Mouse (Mus musculus) spleen, embryonic (tissue): ENCODE measurements around the gene Heca.

Experiments
- CTCF ChIA-PET: fragments of 350-600 bp; sonication (Branson Sonifier 250); formaldehyde crosslinking; loops from one replicate; lab custom pipeline; 2022; lab: Charles Lee

Heca gene

GRCm38 (mm10) chr10:17947960-17948730 lies at the start of gene Heca:
Gene Heca, minus strand, starts transcription at chr10:17948067.
- CTCF ChIA-PET, result no interaction called here

GRCm38 (mm10) chr10:17990576-17990975 lies 42.7 kb upstream of the Heca start:
- CTCF ChIA-PET, result no interaction called here

- CTCF ChIA-PET, result interaction anchor here (0.7 kb wide), 1 partner anchor 71 kb away, joined by 3 read pairs; no protein-coding TSS in a partner anchor
These were observed 41.3 kb upstream of the Heca start for GRCm38 (mm10) chr10:17989136-17989535.

GRCm38 (mm10) chr10:17987823-17988423 lies 40.1 kb upstream of the Heca start:
- CTCF ChIA-PET, result no interaction called here

GRCm38 (mm10) chr10:17983313-17983712 lies 35.4 kb upstream of the Heca start:
- CTCF ChIA-PET, result no interaction called here

- CTCF ChIA-PET, result no interaction called here
These were observed 18.2 kb upstream of the Heca start for GRCm38 (mm10) chr10:17966090-17966489.

- CTCF ChIA-PET, result no interaction called here
These were observed 2.9 kb upstream of the Heca start for GRCm38 (mm10) chr10:17950761-17951160.

GRCm38 (mm10) chr10:17947175-17947906 lies 526 bp downstream of the Heca start:
- CTCF ChIA-PET, result interaction anchor here (0.6 to 0.7 kb wide), 2 partner anchors 26 to 590 kb away, joined by 4 to 8 read pairs; no protein-coding TSS in a partner anchor

GRCm38 (mm10) chr10:17946799-17947174 lies 1.1 kb downstream of the Heca start:
- CTCF ChIA-PET, result interaction anchor here (0.6 to 0.7 kb wide), 4 partner anchors 26 to 1087 kb away, joined by 4 to 11 read pairs (median 8); no protein-coding TSS in a partner anchor

- CTCF ChIA-PET, result interaction anchor here (0.7 kb wide), 2 partner anchors 455 to 1087 kb away, joined by 8 to 11 read pairs; no protein-coding TSS in a partner anchor
These were observed 1.8 kb downstream of the Heca start for GRCm38 (mm10) chr10:17946046-17946445.

GRCm38 (mm10) chr10:17933622-17934021 lies 14.2 kb downstream of the Heca start:
- CTCF ChIA-PET, result no interaction called here

GRCm38 (mm10) chr10:17932131-17932530 lies 15.7 kb downstream of the Heca start:
- CTCF ChIA-PET, result no interaction called here

GRCm38 (mm10) chr10:17931157-17931556 lies 16.7 kb downstream of the Heca start:
- CTCF ChIA-PET, result no interaction called here

GRCm38 (mm10) chr10:17930445-17931083 lies 17.3 kb downstream of the Heca start:
- CTCF ChIA-PET, result interaction anchor here (0.6 kb wide), 1 partner anchor 178 kb away, joined by 12 read pairs; no protein-coding TSS in a partner anchor

GRCm38 (mm10) chr10:17925200-17925599 lies 22.7 kb downstream of the Heca start:
- CTCF ChIA-PET, result no interaction called here

GRCm38 (mm10) chr10:17924166-17924565 lies 23.7 kb downstream of the Heca start:
- CTCF ChIA-PET, result interaction anchor here (0.6 kb wide), 1 partner anchor 100 kb away, joined by 3 read pairs; no protein-coding TSS in a partner anchor

- CTCF ChIA-PET, result interaction anchor here (0.6 kb wide), 1 partner anchor 25 kb away, joined by 4 read pairs; no protein-coding TSS in a partner anchor
These were observed 26.5 kb downstream of the Heca start for GRCm38 (mm10) chr10:17921381-17921780.

GRCm38 (mm10) chr10:17919971-17920370 lies 27.9 kb downstream of the Heca start:
- CTCF ChIA-PET, result no interaction called here

GRCm38 (mm10) chr10:17919032-17919431 lies 28.8 kb downstream of the Heca start:
- CTCF ChIA-PET, result interaction anchor here (0.6 kb wide), 1 partner anchor 101 kb away, joined by 3 read pairs; no protein-coding TSS in a partner anchor

GRCm38 (mm10) chr10:17908731-17909130 lies 39.1 kb downstream of the Heca start:
- CTCF ChIA-PET, result no interaction called here

- CTCF ChIA-PET, result interaction anchor here (0.7 kb wide), 1 partner anchor 29 kb away, joined by 8 read pairs; no protein-coding TSS in a partner anchor
These were observed 41.5 kb downstream of the Heca start for GRCm38 (mm10) chr10:17906405-17906804.
